Mouse (Mus musculus) adrenal gland, postnatal 10 days (tissue): ENCODE results near the gene St6galnac3. TPM values are rescaled to one million over a fixed set of nuclear protein-coding genes. Genes with fewer than 3 reads are reported as not detected.

Experiments
- DNase-seq: peaks from one replicate; pipeline ENCODE4 v3.0.0; 2021; ENCODE audit warnings: mixed read lengths
- total RNA-seq, 2 experiments: library from RNA; stranded (reverse); gene quantifications; 2 replicates each; pipeline ENCODE4 v1.2.3; 2021

St6galnac3 gene
- total RNA-seq, 2 experiments from 2014 or later: 13.3 to 14.4 TPM

DNA sequence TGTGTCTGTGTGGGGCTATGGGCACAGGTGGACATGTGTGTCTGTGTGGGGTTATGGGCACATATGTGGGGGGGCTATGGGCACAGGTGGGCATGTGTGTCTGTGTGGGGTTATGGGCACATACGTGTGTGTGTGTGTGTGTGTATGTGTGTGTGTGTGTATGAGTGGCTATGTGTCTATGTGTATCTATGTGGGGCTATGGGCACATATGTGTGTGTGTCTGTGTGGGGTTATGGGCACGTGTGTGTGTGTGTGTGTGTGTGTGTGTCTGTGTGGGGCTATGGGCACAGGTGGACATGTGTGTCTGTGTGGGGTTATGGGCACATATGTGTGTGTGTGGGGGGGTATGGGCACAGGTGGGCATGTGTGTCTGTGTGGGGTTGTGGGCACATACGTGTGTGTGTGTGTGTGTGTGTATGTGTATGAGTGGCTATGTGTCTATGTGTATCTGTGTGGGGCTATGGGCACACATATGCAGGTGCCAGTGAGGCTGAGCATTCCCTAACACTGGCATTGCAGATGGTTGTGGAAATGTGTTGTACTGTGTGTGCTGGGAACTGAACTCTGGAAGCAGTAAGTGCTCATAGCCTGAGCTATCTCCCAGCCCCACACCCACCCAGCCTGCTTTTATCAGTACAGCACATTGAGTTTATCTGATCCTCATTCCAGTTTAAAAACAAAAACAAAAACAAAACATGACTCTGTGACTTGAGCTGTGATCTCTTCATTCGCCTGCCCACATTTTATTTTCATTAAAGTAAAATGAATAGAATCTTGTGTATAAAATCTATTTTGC lies 8.6 kb upstream of the St6galnac3 start:
- DNase-seq: no peak

GRCm38 (mm10) chr3:153732749-153733148 lies 7.8 kb upstream of the St6galnac3 start:
- DNase-seq: no peak

GRCm38 (mm10) chr3:153732035-153732434 lies 7.1 kb upstream of the St6galnac3 start:
- no peak for DNase-seq

DNA sequence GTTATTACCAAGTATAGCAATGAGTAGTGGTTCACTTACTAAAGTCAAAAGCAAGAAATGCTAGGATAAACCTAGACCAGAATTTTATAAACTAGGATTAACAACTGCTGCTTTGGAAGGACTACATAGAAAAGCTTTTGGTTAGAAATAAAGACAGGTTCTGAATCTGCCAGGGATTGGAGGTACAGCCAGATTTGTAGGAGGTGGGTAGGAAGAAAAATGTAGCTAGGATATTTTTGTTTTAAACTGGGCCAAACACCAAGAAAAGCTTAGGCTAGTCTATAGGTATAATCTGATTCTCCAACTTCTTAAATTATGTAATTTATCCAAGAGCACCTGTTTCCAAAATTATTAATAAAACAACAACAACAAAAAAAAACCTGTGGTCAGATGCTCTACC lies 3.6 kb upstream of the St6galnac3 start:
- no peak for DNase-seq

DNA sequence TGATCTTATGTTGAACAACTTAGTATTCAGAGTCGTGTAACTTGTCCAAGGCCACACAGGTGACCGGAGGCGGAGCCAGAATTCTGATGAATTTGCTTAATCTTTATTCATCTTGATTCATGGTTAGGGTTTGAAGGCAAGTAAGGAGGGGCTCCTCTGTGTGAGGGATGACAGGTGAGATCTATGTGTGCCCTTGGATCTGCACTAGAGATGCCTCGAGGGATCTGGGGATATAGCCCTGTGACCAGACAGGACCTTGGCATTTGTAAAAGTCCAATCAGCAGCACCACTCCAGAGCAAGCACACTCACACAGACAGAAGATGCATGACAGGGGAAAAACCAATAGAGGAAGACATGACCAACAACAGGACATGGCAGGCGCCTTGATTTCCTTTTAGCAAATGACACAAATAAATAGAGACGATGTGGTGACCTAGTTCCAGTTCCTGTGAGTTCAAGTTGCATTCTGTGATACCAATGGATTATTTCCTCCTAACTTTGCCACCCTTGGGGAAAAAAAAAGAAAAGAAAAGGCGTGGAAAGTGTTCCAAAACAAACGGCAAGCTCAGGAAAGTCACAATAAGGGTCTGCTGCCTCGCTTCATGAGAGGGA lies 1.4 kb downstream of the St6galnac3 start:
- no peak for DNase-seq

DNA sequence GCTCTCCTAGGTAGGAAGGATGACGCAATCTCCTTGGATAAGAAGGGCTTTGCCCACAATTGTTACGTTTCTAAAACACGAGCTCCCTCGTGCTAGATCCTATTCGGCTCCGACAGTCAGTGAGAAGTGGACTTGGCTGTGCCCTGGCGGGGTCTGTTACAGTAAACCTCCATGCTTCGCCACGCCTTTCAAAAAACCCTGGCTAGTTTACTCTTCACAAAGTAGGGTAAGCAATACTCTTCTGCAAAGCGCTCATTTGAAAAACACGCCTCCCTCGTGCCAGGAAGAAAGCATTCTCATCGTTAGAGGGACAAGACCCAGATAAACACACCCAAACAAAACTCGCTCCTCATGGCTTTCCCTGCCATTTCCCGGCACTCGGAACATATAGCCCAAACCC lies 3.4 kb downstream of the St6galnac3 start:
- no peak for DNase-seq

DNA sequence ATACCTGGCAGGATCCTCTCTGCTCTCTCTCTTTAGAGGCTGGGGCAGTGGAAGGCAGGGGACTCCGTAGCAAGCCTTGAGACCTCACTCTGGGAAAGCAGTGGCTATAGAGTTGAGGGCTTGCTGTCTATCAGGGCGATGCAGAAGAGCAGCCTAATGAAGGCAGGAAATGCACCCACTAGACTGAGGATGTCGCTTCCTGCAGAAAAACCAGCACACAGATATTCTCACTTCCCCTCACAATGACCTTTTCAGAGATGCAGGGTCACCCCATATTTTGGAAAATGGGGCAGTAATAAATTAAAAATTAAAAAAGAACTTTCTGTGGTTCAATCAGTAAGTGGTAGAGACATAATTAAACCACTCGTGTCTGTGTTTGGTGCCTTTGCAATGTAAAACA lies 4.1 kb downstream of the St6galnac3 start:
- DNase-seq: no peak

DNA sequence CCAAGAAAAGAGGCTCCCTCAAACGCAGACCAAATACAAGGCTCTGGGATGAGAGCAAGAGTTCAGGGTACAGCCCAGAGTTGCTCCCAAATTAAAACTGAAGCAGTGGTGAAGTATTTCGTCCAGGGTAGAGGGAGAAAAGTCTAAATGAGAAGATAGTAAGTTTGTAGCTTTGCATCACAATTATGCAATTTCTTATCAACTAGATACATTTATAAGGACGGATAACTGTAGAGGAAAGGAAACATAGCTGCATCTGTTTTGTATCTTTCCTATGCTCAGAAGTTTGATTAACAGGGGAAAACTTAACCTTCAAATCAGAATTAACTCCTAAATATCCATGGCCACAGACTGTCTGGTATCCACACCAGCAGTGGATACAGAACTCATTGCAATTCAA lies 4.7 kb downstream of the St6galnac3 start:
- no peak for DNase-seq

DNA sequence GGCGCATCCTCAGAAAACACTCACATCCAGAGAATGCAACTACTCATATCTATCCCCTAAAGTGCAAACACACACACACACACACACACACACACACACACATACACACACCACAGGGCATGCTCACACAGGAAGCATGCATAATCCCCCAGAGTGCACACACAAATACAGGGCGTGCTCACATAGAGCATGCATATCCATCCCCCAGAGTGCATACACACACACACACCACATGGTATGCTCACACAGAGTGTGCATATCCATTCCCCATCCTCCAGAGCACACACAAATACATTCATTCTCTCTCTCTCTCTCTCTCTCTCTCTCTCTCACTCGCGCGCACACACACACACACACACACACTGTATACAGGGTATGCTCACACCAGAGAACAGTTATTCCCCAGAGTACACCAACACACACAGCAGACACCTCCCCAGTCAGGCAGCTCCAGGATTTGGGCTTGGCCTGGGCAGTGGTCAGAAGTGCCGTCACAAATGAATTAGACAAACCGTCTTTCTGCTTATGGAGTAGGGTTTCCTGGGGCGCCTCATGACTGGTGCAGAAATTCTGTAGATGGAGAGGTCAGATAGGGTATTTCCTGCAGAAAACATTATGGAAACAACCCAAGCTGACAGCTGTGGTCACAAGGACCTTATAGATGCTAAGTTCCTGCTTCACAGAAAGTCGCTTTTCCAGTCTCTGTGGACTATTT lies 5.6 kb downstream of the St6galnac3 start:
- no peak for DNase-seq

- no peak for DNase-seq
Measured at GRCm38 (mm10) chr3:153718724-153719123, 6.2 kb downstream of the St6galnac3 start.

DNA sequence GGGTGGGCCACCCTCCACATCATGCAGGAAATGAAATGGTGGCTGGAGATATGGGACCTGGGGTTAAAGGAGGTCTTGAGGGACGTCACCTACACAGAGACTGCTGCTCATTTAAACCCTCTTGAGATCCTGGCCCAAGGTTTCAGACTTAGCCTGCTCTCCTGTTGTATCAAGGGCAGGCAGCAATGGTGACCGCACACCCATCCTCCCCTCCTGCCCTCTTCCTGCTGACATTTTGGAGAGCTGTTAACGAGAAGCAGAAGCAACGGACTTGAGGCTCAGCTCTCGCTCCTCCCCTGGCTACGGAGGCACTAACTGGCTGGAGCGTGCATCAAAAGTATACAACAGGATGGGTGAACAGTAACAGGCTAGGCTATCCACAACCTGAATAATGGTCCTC lies 7.2 kb downstream of the St6galnac3 start:
- DNase-seq: no peak

GRCm38 (mm10) chr3:153715646-153716045 lies 9.3 kb downstream of the St6galnac3 start:
- DNase-seq: no peak

- no peak for DNase-seq
Measured at GRCm38 (mm10) chr3:153710545-153710944, 14.4 kb downstream of the St6galnac3 start.

DNA sequence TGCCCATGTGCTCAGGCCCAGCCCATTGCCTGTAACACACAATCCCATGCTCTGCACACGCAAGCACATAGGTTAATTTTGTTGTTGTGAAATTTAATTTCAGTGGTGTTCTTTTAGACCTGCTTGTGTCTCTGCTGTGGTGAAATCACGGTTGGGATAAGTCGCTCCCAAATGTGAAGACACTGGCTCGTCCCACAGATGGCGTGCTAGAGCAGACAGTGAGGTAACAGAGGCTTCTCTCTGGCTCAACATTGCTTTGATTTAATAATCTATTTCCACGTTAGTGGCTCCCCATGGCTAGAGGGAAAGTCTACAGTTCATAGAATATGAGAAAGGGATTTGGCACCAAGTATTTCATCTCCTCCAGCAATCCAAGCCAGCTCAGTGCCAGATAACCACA lies 17.3 kb downstream of the St6galnac3 start:
- DNase-seq: no peak

DNA sequence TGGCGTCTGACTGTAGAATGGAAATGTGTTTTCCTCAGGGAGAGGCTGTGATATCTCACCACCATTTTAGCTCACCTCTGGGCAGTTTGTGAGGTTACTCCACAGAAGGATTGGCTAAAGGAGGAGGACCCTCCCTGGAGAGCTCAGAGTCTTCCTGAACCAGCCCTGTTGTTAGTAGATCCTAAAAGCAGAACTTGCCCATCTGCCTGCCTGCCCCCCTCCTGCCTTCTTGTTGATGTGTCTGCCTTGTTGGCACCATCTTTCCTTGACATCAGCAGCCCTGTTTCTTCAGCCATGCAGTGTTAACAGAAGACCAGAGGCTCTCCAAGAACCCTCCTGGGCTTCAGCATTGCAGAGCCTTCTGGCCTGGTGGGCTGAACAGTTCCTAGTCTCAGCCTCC lies 18.1 kb downstream of the St6galnac3 start:
- DNase-seq: no peak

DNA sequence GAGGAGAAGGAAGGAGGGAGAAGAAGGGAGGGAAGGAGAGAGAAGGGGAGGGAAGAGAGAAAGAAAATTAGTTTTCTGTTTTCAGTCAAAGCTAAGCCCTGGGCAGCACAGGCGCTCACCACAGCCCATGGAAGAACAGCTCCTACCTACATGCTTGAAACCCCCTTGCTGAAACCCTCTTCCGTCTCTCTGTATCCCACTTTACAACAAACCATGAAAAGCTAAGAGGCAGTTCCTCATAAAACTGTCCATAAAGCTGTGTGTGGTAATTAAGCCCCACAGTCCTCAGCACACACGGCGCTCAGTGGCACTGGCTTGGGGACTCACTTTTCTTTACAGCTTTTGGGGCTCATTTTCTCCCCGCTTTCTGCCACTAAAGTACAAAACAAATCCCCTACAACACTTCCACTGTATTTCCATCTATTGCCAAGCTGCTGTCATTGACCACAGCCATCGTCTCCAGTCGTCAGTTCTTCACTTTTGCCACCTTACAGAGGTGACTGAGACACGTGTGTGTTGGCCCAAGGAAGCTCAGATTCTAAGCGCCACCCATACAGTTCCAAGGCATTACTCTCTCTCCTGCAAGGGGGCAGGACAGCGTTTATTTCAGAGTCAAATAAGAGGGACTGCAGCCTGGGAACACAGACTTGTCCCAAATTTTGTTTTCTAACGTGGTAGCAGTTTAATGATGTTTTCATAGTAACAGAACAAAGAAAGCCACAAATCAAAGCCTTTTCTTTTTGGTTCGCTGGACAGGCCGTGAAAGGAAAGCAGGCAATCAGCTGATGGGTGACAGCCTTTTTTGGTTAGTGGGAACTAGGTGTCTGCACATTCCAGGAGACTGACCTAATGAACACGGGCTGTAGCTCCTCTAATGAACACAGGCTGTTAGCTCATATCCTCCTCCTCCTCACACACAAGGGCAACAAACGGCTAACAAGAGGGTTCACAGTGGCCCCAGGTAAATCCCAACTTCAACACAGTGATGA lies 22.9 kb downstream of the St6galnac3 start:
- no peak for DNase-seq

- DNase-seq: no peak
Measured at GRCm38 (mm10) chr3:153701172-153701571, 23.8 kb downstream of the St6galnac3 start.

DNA sequence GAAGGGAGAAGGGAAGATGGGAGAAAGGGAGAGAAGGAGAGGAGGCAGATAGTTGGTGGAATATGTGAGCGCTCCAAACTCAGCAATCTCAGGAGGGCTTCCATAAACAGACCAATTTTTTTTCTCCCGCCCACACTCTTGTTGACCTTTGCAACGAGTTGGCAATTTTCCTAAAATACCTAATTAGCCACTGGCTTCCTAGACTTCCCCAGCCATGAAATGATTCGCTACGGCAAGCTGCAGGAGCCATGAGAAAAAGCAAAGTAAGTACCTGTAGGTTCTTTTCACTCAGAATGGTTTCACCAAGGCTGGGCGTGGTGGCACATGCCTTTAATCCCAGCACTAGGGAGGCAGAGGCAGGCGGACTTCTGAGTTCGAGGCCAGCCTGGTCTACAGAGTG lies 25.9 kb downstream of the St6galnac3 start:
- DNase-seq: no peak

DNA sequence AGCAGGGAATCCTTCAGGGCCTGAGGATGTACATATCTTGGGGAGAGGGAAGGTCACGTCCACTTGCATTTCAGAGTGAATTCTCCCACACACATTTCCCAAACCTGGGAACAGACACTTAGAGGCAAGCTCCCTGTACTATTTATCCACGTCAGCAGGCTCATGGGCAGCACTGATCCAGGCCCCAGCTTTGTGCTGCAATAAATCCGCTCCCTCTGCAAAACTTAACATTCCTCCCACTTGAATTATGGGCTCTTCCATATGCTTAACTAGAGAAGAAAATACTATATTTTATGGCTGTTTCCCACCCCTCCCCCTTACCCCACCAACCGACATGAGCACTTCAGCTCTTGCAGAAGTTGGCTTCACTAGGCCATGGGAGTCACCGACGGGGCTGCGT lies 32.0 kb downstream of the St6galnac3 start:
- peak; percentile 32 for DNase-seq

DNA sequence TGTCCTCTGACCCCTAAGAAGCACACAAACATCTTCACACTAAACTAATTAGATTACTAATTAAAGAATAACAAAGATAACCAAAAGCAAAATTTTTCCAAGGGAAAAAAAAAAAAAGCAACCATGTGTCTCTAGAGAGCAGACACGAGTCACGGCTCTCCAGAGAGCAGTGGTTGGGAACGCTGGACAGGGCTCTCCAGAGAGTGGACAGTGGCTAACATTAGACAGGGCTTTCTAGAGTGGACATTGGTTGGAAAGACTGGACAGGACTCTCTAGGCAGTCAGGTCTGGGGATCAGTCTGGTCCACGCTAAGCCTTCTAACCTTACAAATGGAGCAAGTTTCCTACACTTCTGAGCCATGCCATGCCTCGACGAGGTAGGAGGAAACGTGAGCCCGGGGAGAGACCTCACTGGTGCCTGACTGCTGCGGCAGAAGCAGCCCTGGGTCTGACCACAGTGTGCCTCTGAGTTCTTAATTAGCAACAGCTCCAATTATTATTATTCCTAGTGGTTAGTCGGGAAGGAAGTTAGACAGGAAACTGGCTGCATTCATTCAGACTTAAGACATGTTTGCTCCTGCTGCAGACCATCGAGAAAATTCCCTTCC lies 32.7 kb downstream of the St6galnac3 start:
- no peak for DNase-seq

DNA sequence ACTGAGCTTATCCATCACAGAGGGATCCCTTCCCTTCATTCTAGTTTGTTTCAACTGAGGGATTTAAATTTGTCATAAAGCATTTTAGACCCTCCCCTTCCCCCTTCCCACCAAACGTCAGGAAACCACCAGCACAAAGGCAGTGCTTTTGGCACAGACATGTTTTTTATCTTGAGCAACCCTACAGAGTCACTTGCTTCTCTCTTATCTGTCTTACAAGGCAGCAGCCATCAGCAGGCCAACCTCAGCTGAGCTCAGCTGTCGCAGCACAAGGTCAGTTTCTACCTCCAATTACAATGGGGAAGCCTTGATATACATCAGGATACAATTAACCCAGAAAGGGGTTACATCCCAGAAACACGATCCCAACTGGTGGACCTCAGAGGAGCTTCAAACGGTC lies 33.4 kb downstream of the St6galnac3 start:
- no peak for DNase-seq

DNA sequence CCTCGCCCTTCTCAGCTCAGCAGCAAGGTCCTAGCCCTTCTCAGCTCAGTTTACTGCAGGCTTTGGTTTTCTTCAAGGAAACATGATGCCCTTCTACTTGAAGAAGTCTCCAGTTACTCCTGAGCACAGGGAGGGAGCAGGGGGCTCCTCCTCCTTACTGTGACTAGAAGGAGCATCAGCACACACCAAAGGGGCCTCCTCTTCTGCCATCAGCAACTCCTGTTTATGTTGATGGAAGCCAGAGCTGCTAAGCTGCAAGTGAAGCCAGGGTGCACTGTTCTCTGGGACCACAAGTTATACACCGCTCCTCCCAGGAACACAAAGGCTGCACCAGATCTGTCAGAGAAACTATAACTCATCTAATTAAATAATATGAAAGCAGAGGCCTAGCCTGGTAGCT lies 34.4 kb downstream of the St6galnac3 start:
- DNase-seq: no peak
